Mouse (Mus musculus) midbrain, embryonic 14.5 days (tissue): ENCODE measurements around the gene Bbs2. TPM values are rescaled to one million over a fixed set of nuclear protein-coding genes. Genes with fewer than 3 reads are reported as not detected.
A peak's percentile ranks its signal among the peaks of the same experiment; 100 is the strongest.

Experiments used
- ATAC-seq: fragments of 200-750 bp; cut with Nextera tagmentation; 2 replicates; pipeline ENCODE4 v1.8.0; 2017; ENCODE audit warnings: moderate number of reproducible peaks, moderate library complexity; ENCODE audit not compliant: low FRiP score, low TSS enrichment
- DNase-seq: peaks from one replicate; pipeline ENCODE4 v3.0.0-alpha.2; 2015
- H3K27ac ChIP-seq: fragments of 300-500 bp; sonication (generic); replicated peaks from 2 replicates; pipeline ENCODE4 v1.5.1; 2014; ENCODE audit warnings: mild to moderate bottlenecking, low read depth, low read length, moderate library complexity
- H3K27me3 ChIP-seq: fragments of 300-500 bp; sonication (generic); 2 replicates; pipeline ENCODE4 v1.6.1; 2014; ENCODE audit warnings: low read length, control low read depth, mixed read lengths; ENCODE audit not compliant: control insufficient read depth, insufficient read depth
- H3K36me3 ChIP-seq: fragments of 300-500 bp; sonication (generic); 2 replicates; pipeline ENCODE4 v1.6.1; 2014; ENCODE audit warnings: low read length, control low read depth; ENCODE audit not compliant: control insufficient read depth, insufficient read depth
- H3K4me1 ChIP-seq: fragments of 300-500 bp; sonication (generic); 2 replicates; pipeline ENCODE4 v1.6.1; 2014; ENCODE audit warnings: mild to moderate bottlenecking, antibody characterized with exemption, low read length, control low read depth; ENCODE audit not compliant: control insufficient read depth, insufficient read depth
- H3K4me2 ChIP-seq: fragments of 300-500 bp; sonication (generic); 2 replicates; pipeline ENCODE4 v1.6.1; 2014; ENCODE audit warnings: mild to moderate bottlenecking, low read length, moderate library complexity
- H3K4me3 ChIP-seq: fragments of 300-500 bp; sonication (generic); replicated peaks from 2 replicates; pipeline ENCODE4 v1.5.1; 2014; ENCODE audit warnings: low read depth, low read length
- H3K9ac ChIP-seq: fragments of 300-500 bp; sonication (generic); replicated peaks from 2 replicates; pipeline ENCODE4 v1.6.1; 2014; ENCODE audit warnings: mild to moderate bottlenecking, low read length, moderate library complexity
- H3K9me3 ChIP-seq: fragments of 300-500 bp; sonication (generic); 2 replicates; pipeline ENCODE4 v1.6.1; 2016; ENCODE audit warnings: low read length, control low read depth, mixed read lengths; ENCODE audit not compliant: control insufficient read depth
- WGBS: fragments of 180-500 bp; shearing (Covaris S2); extraction: QIAGEN DNeasy Blood & Tissue Kit; methylation state at CpG from one replicate; pipeline ENCODE4 v1.1.7; 2014; 5-methylcytosine and 5-hydroxymethylcytosine counted together
- polyA plus RNA-seq: library from polyadenylated mRNA; unstranded; fragments of >200 nt; fragmentation: Nextera tagmentation; extraction: Ambion mirVana; gene quantifications from 2 replicates; pipeline ENCODE4 v1.2.1, GENCODE M21; 2014

The Bbs2 gene
- polyA plus RNA-seq, 1 experiment from 2014 or later = 24.3 TPM

DNA sequence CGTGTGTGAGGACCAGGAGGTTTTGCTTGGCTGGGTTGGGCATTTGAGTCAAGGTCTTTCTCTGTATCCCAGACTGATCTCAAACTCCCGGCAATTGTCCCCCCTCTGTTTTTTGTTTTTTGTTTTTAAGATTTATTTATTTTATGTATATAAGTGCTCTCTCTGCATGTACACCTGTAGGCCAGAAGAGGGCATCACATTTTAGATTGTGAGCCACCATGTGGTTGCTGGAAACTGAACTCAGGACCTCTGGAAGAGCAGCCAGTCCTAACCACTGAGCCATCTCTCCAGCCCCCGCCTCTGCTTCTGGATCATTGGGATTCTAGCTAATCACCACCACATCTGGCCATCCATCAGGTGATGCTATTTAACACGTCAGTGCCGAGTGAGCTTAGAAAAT is 11.1 kb upstream of the Bbs2 start:
- WGBS = 79% methylated on average over 5 of the region's 5 CpGs
- Histone ChIP-seq H3K4me2 (no peak overlapping the region), H3K4me1 (no peaks in the 10 kb centered on the region), H3K36me3 (no peaks in the 10 kb centered on the region), H3K9me3 (no peaks in the 10 kb centered on the region), H3K4me3 (no peak overlapping the region), H3K27ac (no peak overlapping the region), H3K27me3 (no peaks in the 10 kb centered on the region), H3K9ac (no peak overlapping the region)
- no peak for DNase-seq
- no peak for ATAC-seq

DNA sequence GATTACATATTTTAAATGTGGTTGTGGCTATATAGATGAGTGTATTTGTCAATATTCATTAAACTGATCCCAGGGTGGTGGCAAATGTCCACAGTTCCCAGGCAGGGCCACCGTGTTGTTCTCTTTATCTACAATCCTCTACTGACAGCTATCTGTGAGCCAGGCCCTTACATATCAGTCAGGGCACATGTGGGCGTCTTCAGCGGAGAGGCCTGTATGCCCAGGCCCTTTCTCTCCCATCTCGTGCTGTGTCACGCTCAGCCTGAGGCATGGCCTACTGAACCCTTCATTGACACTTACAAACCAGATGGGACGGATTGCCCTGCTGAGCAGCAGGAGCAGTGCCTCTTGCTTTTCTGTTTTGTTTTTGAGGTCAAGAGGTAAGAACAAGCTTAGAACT is 10.7 kb upstream of the Bbs2 start:
- no peak for DNase-seq
- no peak overlapping the region for H3K9ac ChIP-seq
- no peaks in the 10 kb centered on the region for H3K27me3 ChIP-seq
- no peaks in the 10 kb centered on the region for H3K36me3 ChIP-seq
- H3K27ac ChIP-seq = no peak overlapping the region
- WGBS = 81% methylated on average over 6 of the region's 6 CpGs
- H3K4me3 ChIP-seq = no peak overlapping the region
- no peaks in the 10 kb centered on the region for H3K4me1 ChIP-seq
- ATAC-seq = no peak
- H3K4me2 ChIP-seq = no peak overlapping the region
- no peaks in the 10 kb centered on the region for H3K9me3 ChIP-seq

- DNase-seq = no peak
- Histone ChIP-seq H3K9ac (no peak overlapping the region), H3K27me3 (no peaks in the 10 kb centered on the region), H3K36me3 (no peaks in the 10 kb centered on the region), H3K9me3 (no peaks in the 10 kb centered on the region), H3K4me3 (no peak overlapping the region), H3K27ac (no peak overlapping the region), H3K4me2 (no peak overlapping the region), H3K4me1 (no peaks in the 10 kb centered on the region)
- 83% methylated on average over 3 of the region's 3 CpGs for WGBS
- no peak for ATAC-seq
Measured at GRCm38 (mm10) chr8:94107871-94108270, 9.1 kb upstream of the Bbs2 start.

DNA sequence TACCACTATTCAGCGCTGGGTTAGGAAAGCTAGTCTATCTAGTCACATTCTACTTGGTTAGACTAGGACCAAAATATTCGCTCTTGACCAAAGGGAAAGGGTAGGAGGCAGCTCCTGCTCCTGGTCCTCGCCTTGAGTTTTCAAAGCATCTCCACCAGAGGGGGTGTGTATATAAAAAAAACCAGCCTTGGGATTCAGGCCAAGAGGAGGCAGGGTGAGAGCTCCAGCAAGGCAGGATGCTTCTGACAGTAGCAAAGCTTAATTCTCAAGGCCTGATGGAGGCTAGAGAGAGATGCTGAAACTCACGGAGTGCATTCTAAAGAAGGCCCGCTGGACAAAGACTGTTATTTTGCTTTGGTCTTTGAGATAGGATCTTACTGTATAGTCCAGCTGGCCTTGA is 5.4 kb upstream of the Bbs2 start:
- no peak overlapping the region for H3K4me3 ChIP-seq
- H3K9ac ChIP-seq = no peak overlapping the region
- no peaks in the 10 kb centered on the region for H3K9me3 ChIP-seq
- H3K27ac ChIP-seq = no peak overlapping the region
- no peaks in the 10 kb centered on the region for H3K36me3 ChIP-seq
- peak; percentile 31 for DNase-seq
- ATAC-seq = no peak
- 53% methylated on average over 5 of the region's 5 CpGs for WGBS
- no peak overlapping the region for H3K4me2 ChIP-seq
- 0 out of 2 replicates have a peak, but pooled peaks cover under 1% of the 10 kb centered on the region for H3K4me1 ChIP-seq
- H3K27me3 ChIP-seq = no peaks in the 10 kb centered on the region

DNA sequence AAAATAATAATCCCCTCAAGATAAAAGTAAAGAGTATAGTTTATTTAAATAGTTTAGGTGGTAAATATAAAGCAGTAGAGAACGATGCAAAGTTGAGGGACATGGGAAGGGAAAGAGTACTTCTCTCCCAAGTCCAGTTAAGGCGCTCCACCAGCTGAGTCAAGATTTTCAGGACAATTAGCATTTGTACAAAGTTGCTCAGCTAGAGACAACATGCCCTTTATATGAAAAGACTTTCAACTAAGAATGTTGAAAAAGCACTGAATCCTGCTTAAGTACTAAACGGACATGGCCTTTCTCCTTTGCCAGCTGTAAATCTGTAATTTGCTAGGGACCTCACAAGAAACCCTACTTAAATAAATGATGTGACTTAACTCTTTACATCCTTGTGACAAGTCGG is 268 bp upstream of the Bbs2 start:
- no peaks in the 10 kb centered on the region for H3K9me3 ChIP-seq
- H3K4me3 ChIP-seq = peak overlapping the region; percentile 51
- peak overlapping the region; percentile 92 for H3K27ac ChIP-seq
- WGBS = 48% methylated on average over 4 of the region's 4 CpGs
- DNase-seq (peak; percentile 51), ATAC-seq (no peak)
- H3K36me3 ChIP-seq = no peaks in the 10 kb centered on the region
- H3K9ac ChIP-seq = peak overlapping the region; percentile 52; the same call in 1 of the 2 replicates
- peaks cover 11% of the 10 kb centered on the region; the same call in 1 of the 2 replicates for H3K4me1 ChIP-seq
- H3K4me2 ChIP-seq = peak overlapping the region; percentile 51
- H3K27me3 ChIP-seq = no peaks in the 10 kb centered on the region

- DNase-seq = no peak
- H3K27ac ChIP-seq = no peak overlapping the region
- H3K4me2 ChIP-seq = no peak overlapping the region
- no peak overlapping the region for H3K9ac ChIP-seq
- no peak overlapping the region for H3K4me3 ChIP-seq
- peaks cover 11% of the 10 kb centered on the region; the same call in 1 of the 2 replicates for H3K4me1 ChIP-seq
- H3K27me3 ChIP-seq = no peaks in the 10 kb centered on the region
- no peaks in the 10 kb centered on the region for H3K9me3 ChIP-seq
- 0 out of 2 replicates have a peak, but pooled peaks cover 4% of the 10 kb centered on the region for H3K36me3 ChIP-seq
- WGBS = 86% methylated on average over 6 of the region's 6 CpGs
- ATAC-seq = no peak
Measured at GRCm38 (mm10) chr8:94094281-94094680, 4.4 kb downstream of the Bbs2 start.

GRCm38 (mm10) chr8:94092848-94093247 is 5.9 kb downstream of the Bbs2 start:
- peaks cover 7% of the 10 kb centered on the region; the same call in 1 of the 2 replicates for H3K4me1 ChIP-seq
- no peaks in the 10 kb centered on the region for H3K9me3 ChIP-seq
- H3K27me3 ChIP-seq = no peaks in the 10 kb centered on the region
- ATAC-seq (no peak), DNase-seq (no peak)
- no peak overlapping the region for H3K9ac ChIP-seq
- H3K4me2 ChIP-seq = no peak overlapping the region
- no peak overlapping the region for H3K4me3 ChIP-seq
- WGBS = 95% methylated on average over 9 of the region's 9 CpGs
- H3K36me3 ChIP-seq = peaks cover 13% of the 10 kb centered on the region
- H3K27ac ChIP-seq = no peak overlapping the region

DNA sequence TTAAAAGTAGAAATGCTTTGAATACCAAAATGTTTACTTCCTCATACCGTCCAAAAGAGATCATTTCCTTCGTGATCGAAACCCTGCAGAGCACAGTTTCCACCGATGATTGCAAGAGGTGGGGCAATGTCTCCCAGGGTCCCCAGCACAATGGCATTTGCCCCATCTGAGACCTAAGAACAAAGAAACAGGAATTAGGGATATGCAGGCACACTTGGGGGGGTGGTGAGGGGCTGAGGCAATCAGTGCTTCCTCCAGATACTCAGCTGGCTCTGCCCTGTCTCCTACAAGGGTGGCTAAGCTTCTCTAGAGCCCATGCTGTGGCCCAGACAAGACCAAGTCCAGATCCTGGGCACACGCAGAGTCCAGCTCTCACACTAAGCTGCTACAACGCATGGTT is 9.0 kb downstream of the Bbs2 start:
- Histone ChIP-seq H3K36me3 (peaks cover 38% of the 10 kb centered on the region), H3K27ac (no peak overlapping the region), H3K9ac (no peak overlapping the region), H3K4me2 (no peak overlapping the region), H3K4me1 (no peaks in the 10 kb centered on the region), H3K27me3 (no peaks in the 10 kb centered on the region), H3K4me3 (no peak overlapping the region), H3K9me3 (no peaks in the 10 kb centered on the region)
- ATAC-seq = no peak
- no peak for DNase-seq
- 60% methylated on average over 6 of the region's 6 CpGs for WGBS

DNA sequence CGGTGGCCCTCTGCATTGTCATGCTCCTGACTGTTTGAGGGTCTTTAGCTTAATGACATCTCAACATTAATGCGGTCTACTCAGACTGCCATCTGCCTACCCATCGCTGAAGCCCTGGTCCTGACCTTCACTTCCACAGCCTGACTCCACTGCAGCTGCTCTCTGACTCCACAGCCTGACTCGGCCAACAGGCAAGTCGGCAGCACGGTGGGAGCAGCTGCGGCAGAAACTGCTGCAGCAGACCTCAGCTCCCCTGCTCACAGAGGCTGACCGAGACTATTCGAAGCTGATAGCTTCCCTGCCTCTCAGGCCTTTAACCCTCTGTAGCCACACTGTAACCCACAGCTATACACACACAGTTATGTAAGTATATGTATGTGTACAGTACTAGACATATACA is 10.8 kb downstream of the Bbs2 start:
- WGBS = 88% methylated on average over 9 of the region's 9 CpGs
- H3K9me3 ChIP-seq = no peaks in the 10 kb centered on the region
- H3K36me3 ChIP-seq = peaks cover 42% of the 10 kb centered on the region
- H3K9ac ChIP-seq = no peak overlapping the region
- no peak overlapping the region for H3K27ac ChIP-seq
- no peak for ATAC-seq
- H3K4me2 ChIP-seq = no peak overlapping the region
- no peaks in the 10 kb centered on the region for H3K4me1 ChIP-seq
- H3K27me3 ChIP-seq = no peaks in the 10 kb centered on the region
- no peak for DNase-seq
- H3K4me3 ChIP-seq = no peak overlapping the region
